Mouse (Mus musculus) lung, embryonic 16.5 days (tissue): ENCODE data around the gene Sema5a. TPM values are rescaled to one million over a fixed set of nuclear protein-coding genes. Genes with fewer than 3 reads are reported as not detected.

Experiments used
- ATAC-seq: fragments of 200-750 bp; cut with Nextera tagmentation; 2 replicates; pipeline ENCODE4 v1.8.0; 2017; ENCODE audit warnings: low read depth, mild to moderate bottlenecking, moderate library complexity
- H3K27ac ChIP-seq: fragments of 300-500 bp; sonication (generic); 2 replicates; pipeline ENCODE4 v1.5.1; 2014; ENCODE audit warnings: mild to moderate bottlenecking, control low read depth, low read length
- H3K27me3 ChIP-seq: fragments of 300-500 bp; sonication (generic); 2 replicates; pipeline ENCODE4 v1.6.1; 2014; ENCODE audit warnings: low read depth, low read length, mixed read lengths; ENCODE audit not compliant: control insufficient read depth, insufficient read depth
- H3K36me3 ChIP-seq: fragments of 300-500 bp; sonication (generic); 2 replicates; pipeline ENCODE4 v1.6.1; 2014; ENCODE audit warnings: low read length; ENCODE audit not compliant: control insufficient read depth, insufficient read depth
- H3K4me1 ChIP-seq: fragments of 300-500 bp; sonication (generic); replicated peaks from 2 replicates; pipeline ENCODE4 v1.6.1; 2014; ENCODE audit warnings: low read length, mixed read lengths; ENCODE audit not compliant: control insufficient read depth, insufficient read depth
- H3K4me2 ChIP-seq: fragments of 300-500 bp; sonication (generic); 2 replicates; pipeline ENCODE4 v1.6.1; 2014; ENCODE audit warnings: low read depth, low read length, control low read depth
- H3K4me3 ChIP-seq: fragments of 300-500 bp; sonication (generic); 2 replicates; pipeline ENCODE4 v1.5.1; 2014; ENCODE audit warnings: mild to moderate bottlenecking, low read length, control low read depth
- H3K9ac ChIP-seq: fragments of 300-500 bp; sonication (generic); 2 replicates; pipeline ENCODE4 v1.6.1; 2014; ENCODE audit warnings: low read length, control low read depth
- H3K9me3 ChIP-seq: fragments of 300-500 bp; sonication (generic); 2 replicates; pipeline ENCODE4 v1.6.1; 2016; ENCODE audit warnings: low read length; ENCODE audit not compliant: control insufficient read depth
- WGBS: fragments of 180-500 bp; shearing (Covaris S2); extraction: QIAGEN DNeasy Blood & Tissue Kit; methylation state at CpG from one replicate; pipeline ENCODE4 v1.1.7; 2014; 5-methylcytosine and 5-hydroxymethylcytosine counted together
- polyA plus RNA-seq: library from polyadenylated mRNA; unstranded; fragments of >200 nt; fragmentation: Nextera tagmentation; extraction: Ambion mirVana; gene quantifications from 2 replicates; pipeline ENCODE4 v1.2.1, GENCODE M21; 2015

The Sema5a gene
- polyA plus RNA-seq, 1 experiment from 2014 or later: 14.0 TPM

DNA sequence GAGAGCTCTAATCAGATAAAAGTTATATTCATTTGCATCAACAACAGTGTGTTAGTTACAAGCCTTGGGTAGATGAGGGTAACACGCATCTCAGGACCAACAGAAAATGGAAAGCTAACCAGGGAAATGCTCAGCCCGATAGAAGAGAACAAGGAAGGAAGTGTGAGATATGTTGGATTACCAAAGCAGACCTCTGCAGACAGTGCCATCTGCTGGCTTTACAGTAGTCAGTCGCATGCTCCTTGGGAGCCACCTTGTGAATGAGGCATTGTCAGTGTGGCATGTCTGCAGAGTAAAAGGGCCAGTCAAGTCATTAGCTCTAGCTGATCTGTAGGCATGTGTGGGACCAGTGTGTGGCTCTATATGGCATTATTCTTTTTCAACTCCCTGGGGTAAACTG, 486.2 kb downstream of the Sema5a start:
- ATAC-seq: no peak
- no peaks in the 10 kb centered on the region for H3K36me3 ChIP-seq

More for the DNA sequence above, 486.2 kb downstream of the Sema5a start:
- H3K4me2 ChIP-seq: no peak overlapping the region
- H3K4me1 ChIP-seq: no peaks in the 10 kb centered on the region
- no peaks in the 10 kb centered on the region for H3K27me3 ChIP-seq
- H3K9ac ChIP-seq: no peak overlapping the region
- H3K4me3 ChIP-seq: no peak overlapping the region
- no peak overlapping the region for H3K27ac ChIP-seq
- no peaks in the 10 kb centered on the region for H3K9me3 ChIP-seq
- 24% methylated on average over 3 of the region's 3 CpGs for WGBS

Other genes starting within 250 kb of the Sema5a start
- not detected in 2 replicates for gene Tas2r119, start 67.5 kb upstream of the Sema5a start, polyA plus RNA-seq